Mouse (Mus musculus): ENCODE measurements around the gene Chn2.

Chn2 gene

GRCm38 (mm10) chr6:54039357-54039804, at the start of gene Chn2:
Chn2 (plus strand) TSS chr6:54039554.
- peak; percentile 62 for DNase-seq (ENCODE audit: low read depth, low spot score)

DNA sequence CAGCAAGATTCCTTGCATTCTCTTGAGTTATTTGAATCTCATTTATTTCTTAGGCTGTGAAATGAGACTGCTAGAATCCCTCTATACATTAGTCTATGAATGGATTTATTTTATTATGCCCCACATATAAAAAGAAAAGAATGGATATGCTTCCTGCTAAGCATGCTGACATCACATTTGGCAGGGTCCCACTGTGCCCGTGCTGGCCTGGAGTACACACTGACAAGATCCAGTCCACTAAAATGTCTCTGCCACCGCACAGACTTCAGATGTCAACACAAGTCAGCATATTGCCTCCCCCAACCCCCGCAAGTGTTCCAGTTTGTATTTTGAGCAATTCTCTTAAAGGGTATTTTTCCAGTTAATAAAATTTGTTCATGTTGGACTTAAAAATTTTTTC, 47.0 kb upstream of the Chn2 start:
- no peak for DNase-seq (ENCODE audit: low read depth, low spot score)

DNA sequence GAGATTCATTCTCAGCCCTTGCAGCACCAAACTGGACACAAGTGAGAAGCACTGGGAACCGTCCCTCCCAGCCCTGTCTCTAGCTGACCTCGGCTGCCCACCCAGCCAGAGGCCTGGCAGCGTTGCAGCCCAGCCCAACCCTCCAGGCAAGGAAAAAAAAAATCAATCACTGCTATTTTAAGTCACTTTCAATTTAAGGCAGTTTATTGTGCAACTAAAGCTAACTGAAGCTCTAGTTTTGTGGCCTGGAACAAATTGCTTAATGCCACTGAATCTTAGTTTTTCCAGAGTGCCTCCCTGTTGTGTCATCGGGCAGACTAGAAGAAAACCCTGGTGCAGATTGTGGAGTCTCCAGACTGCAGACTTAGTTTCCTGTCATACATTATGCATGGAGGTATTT, 43.8 kb upstream of the Chn2 start:
- no peak for DNase-seq (ENCODE audit: low read depth, low spot score)

GRCm38 (mm10) chr6:53996226-53996955, 43.0 kb upstream of the Chn2 start:
- DNase-seq (ENCODE audit: low read depth, low spot score): no peak

DNA sequence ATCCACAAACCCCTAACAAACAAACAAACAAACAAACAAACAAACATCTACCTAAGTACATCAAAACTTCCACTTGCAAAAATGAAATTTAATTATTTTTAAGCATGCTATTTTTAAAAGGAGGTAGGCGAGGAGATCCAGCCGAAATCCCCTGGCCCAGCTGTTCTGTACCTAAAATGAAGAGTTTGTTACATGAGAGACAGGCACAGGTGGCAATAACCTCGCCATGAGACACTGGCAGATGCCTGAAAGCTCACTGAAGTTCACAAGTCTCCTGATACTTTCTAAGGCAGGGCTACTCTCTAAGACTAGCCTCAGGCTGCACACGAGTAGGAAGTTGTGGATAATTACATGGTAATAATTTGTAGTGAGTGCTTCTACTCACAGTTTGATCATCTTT, 34.1 kb upstream of the Chn2 start:
- no peak for DNase-seq (ENCODE audit: low read depth, low spot score)

GRCm38 (mm10) chr6:54008448-54009120, 30.8 kb upstream of the Chn2 start:
- DNase-seq (ENCODE audit: low read depth, low spot score): no peak

GRCm38 (mm10) chr6:54009293-54009692, 30.1 kb upstream of the Chn2 start:
- DNase-seq (ENCODE audit: low read depth, low spot score): no peak

GRCm38 (mm10) chr6:54010362-54010761, 29.0 kb upstream of the Chn2 start:
- DNase-seq (ENCODE audit: low read depth, low spot score): no peak

GRCm38 (mm10) chr6:54012163-54012562, 27.2 kb upstream of the Chn2 start:
- DNase-seq (ENCODE audit: low read depth, low spot score): no peak

- DNase-seq (ENCODE audit: low read depth, low spot score): no peak
These were observed 21.3 kb upstream of the Chn2 start for GRCm38 (mm10) chr6:54018038-54018437.

- DNase-seq (ENCODE audit: low read depth, low spot score): no peak
These were observed 20.5 kb upstream of the Chn2 start for GRCm38 (mm10) chr6:54018861-54019260.

DNA sequence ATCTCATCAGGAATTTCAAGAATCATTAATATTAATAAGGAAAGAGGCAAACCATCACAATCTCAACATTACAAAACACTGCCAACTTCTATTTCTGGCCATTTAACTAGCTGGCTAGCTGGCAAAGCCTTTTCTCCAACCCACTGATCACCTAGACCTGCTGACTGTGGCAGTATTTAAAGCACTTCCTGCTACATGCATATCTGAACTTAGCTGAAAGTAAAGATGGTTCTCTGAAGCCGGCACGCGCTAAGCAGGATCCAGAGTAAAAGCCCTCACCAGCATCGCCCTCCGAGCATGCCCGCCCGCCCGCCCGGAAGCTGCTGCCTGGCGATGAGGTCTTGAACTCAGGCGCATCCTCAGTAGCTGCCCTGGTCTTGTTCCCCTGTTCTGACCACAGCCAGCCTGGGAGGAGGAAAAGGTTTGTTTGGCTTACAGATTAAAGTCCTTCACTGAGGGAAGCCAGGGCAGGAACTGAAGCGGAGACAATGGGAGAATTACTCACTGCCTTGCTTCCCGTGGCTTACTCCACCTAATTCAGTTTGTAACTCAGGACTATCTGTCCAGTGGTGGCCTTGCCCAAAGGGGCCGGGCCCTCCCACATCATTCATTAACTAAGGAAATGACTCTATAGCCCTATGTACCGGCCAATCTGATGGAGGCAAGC, 18.1 kb upstream of the Chn2 start:
- peak; percentile 21 for DNase-seq (ENCODE audit: low read depth, low spot score)

DNA sequence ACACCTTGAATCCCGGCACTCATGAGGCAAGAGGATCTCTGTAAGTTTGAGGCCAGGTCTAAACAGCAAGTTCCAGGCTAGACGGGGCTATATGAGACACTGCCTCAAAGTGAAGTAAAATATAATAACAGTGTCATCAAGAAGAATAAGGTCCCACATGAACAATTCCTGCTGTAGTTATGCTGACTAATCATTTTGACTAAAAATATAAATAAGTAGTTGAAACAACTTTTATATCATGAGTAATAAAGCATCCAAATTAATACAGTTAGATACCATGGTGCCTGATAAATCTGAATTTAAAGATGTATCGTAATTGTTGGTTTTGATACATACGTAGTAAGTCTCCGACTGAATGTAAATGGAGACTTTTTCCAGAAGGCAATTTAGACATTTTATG, 15.5 kb upstream of the Chn2 start:
- no peak for DNase-seq (ENCODE audit: low read depth, low spot score)

DNA sequence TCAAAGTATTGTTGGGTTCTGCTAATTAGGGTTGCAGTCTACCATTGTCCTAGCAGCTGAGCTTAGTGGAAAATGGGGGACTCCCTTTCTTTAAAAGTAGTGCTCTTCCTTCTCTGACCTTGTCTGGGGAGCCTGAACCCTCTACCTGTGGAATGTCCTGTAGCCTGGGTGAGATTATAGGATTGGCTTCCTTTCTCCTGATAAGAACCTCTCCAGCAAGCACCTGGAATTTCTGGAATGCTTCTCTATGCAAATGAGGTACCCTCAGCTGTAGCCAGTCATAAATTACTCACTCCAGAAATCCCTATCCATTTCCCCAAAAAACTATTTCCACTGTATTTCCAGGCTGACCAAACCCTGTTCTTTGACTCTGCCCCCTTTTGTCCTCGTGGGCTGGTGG, 10.6 kb upstream of the Chn2 start:
- DNase-seq (ENCODE audit: low read depth, low spot score): no peak

DNA sequence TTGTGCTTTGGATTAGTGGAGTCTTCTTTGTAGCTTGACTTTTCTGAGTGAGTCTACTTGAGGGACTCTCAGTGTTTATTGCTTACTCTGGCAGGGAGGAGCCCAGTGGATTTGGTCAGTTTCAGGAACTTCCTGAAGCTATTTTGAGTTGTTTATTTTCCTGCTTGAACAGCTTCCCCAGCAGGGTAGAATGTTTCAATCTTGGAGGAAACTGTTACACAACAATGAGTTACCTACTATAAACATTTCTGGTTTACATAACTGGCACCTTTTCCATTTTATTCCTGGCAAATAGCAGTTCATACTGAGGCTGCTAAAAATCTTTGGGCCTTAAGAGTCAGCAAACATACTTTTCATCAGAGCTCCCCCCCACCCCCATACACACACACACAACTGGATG, 9.0 kb upstream of the Chn2 start:
- DNase-seq (ENCODE audit: low read depth, low spot score): no peak

- no peak for DNase-seq (ENCODE audit: low read depth, low spot score)
These were observed 8.6 kb upstream of the Chn2 start for GRCm38 (mm10) chr6:54030776-54031175.

- peak; percentile 67 for DNase-seq (ENCODE audit: low read depth, low spot score)
These were observed 4.9 kb upstream of the Chn2 start for GRCm38 (mm10) chr6:54034471-54034870.

GRCm38 (mm10) chr6:54035548-54035947, 3.8 kb upstream of the Chn2 start:
- no peak for DNase-seq (ENCODE audit: low read depth, low spot score)

GRCm38 (mm10) chr6:54038866-54039265, 488 bp upstream of the Chn2 start:
- DNase-seq (ENCODE audit: low read depth, low spot score): no peak

DNA sequence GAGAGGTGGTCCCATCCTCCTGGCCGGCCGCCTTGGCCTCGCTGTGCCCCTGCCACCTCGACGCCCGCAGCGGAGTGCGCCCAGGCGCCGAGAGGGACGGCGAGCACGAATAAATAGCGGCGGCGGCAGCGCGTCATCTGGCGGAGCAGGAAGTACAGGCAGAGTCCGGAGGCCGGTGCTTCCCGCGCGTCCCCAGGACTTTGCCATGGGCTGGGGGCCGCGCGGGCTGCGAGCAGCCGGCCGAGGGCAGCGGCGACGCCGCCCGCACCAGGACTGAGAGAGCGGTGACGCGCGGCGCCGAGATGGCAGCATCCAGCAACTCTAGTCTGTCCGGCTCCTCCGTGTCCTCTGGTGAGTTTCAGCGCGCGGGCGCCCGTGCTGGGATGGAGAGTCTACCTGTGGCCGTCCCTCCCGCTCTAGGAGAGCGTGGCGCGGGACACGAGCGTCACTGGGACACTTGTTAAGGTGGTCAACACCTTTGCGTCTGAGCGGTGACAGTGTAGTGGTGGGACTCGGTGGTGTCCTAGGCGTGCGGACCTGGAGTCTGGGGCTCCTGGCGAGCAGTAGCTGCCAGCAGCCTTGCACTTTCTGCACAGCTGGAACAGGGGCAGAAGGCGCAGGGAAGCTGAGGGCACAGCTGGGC, 572 bp downstream of the Chn2 start:
- peak; percentile 71 for DNase-seq (ENCODE audit: low read depth, low spot score)

DNA sequence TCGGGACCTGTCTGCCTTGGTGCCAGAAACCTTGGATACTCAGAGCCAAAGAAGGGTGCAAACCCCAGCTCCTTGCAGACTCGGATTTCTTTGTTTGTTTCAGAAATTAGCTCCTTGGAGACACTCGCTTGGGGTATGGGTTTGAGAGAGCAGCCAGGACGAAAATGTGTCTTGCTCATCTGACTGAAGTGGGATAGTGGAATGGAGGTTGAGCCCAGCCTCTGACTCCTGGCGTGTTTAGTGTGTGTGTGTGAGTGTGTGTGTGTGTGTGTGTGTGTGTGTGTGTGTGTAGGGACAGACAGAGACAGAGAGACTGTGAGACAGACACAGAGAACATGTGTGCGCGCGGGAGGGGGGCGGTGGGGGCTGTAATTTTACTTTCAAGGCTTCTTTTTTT, 1.1 kb downstream of the Chn2 start:
- no peak for DNase-seq (ENCODE audit: low read depth, low spot score)

GRCm38 (mm10) chr6:54041386-54042043, 2.2 kb downstream of the Chn2 start:
- DNase-seq (ENCODE audit: low read depth, low spot score): no peak
